Mouse (Mus musculus) lung, adult 18-20 months (tissue): Measurements from ENCODE around the gene Me3.

ENCODE experiments used
- DNase-seq, 2 experiments: peaks; one replicate each; pipeline ENCODE4 v3.0.0; 2022; ENCODE audit warnings: mixed read lengths in 2 of 2

The Me3 gene

GRCm38 (mm10) chr7:89836676-89837075 lies 204.5 kb downstream of the Me3 start:
- DNase-seq = no peak

GRCm38 (mm10) chr7:89837841-89838240 lies 205.6 kb downstream of the Me3 start:
- DNase-seq = peak; percentile 34 to 42

- peak; percentile 33 to 43 for DNase-seq
These were observed 207.5 kb downstream of the Me3 start for GRCm38 (mm10) chr7:89839721-89840120.

- peak; percentile 79 to 81 for DNase-seq
These were observed 209.6 kb downstream of the Me3 start for GRCm38 (mm10) chr7:89841670-89842403.

GRCm38 (mm10) chr7:89842404-89842715 lies 210.2 kb downstream of the Me3 start:
- DNase-seq = no peak

- DNase-seq = no peak
These were observed 210.9 kb downstream of the Me3 start for GRCm38 (mm10) chr7:89843121-89843520.

GRCm38 (mm10) chr7:89843533-89843932 lies 211.3 kb downstream of the Me3 start:
- peak in 1 of 2 experiments; percentile 39 for DNase-seq

- DNase-seq = peak; percentile 24 to 51
These were observed 213.5 kb downstream of the Me3 start for GRCm38 (mm10) chr7:89845669-89846068.

GRCm38 (mm10) chr7:89850510-89850909 lies 218.3 kb downstream of the Me3 start:
- no peak for DNase-seq

- DNase-seq = no peak
These were observed 220.2 kb downstream of the Me3 start for GRCm38 (mm10) chr7:89852158-89853095.

- DNase-seq = no peak
These were observed 220.9 kb downstream of the Me3 start for GRCm38 (mm10) chr7:89853131-89853530.

GRCm38 (mm10) chr7:89855196-89855595 lies 223.0 kb downstream of the Me3 start:
- no peak for DNase-seq

GRCm38 (mm10) chr7:89856440-89857217 lies 224.4 kb downstream of the Me3 start:
- DNase-seq = no peak

GRCm38 (mm10) chr7:89864769-89865168 lies 232.6 kb downstream of the Me3 start:
- no peak for DNase-seq

- DNase-seq = peak in 1 of 2 experiments; percentile 14
These were observed 235.0 kb downstream of the Me3 start for GRCm38 (mm10) chr7:89867221-89867620.

GRCm38 (mm10) chr7:89879686-89880085 lies 247.5 kb downstream of the Me3 start:
- DNase-seq = no peak

GRCm38 (mm10) chr7:89884551-89884950 lies 252.4 kb downstream of the Me3 start:
- DNase-seq = no peak

GRCm38 (mm10) chr7:89891412-89891811 lies 259.2 kb downstream of the Me3 start:
- DNase-seq = no peak

- DNase-seq = peak in 1 of 2 experiments; percentile 18
These were observed 259.7 kb downstream of the Me3 start for GRCm38 (mm10) chr7:89891856-89892255.

- DNase-seq = no peak
These were observed 270.8 kb downstream of the Me3 start for GRCm38 (mm10) chr7:89903007-89903406.

GRCm38 (mm10) chr7:89903442-89904343 lies 271.5 kb downstream of the Me3 start, which contains the start of gene Ccdc81:
TSS of gene Ccdc81 (minus strand) at chr7:89903629.
- peak in 1 of 2 experiments; percentile 12 for DNase-seq
